Comparison of ENCODE assay signal across 10 mouse cellular contexts in the genomic region with DNA sequence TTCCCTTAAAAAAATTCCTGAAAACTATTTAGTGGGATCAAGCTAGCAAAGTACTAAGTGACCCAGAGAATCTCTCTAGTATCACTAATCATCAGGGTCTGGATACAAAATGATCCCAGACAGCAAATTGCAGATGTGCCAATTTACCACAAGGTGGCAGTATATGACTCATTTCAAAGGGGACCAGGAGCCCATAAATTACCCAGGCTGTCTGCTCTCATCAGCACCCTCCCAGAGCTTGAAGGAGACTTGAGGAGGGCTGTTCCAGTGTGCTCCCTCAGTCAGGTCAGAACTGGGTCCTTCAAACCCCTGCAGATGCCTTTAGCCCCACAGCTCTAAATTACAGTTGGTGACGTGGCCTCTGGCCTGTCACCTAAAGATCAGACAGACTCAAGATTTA.
DNase-seq lines count a peak whose midpoint lies in the region; ATAC-seq and TF ChIP-seq lines count a peak whose summit lies in the region.
"Had no signal": no experiment of that assay in that cellular context is flagged by ENCODE, and none has a peak within 500 bp of the region (broad histone marks: within the 10 kb centered on the region; RNA-seq: fewer than 3 reads in every experiment).

No protein-coding gene starts in this region.

- no peaks in the 10 kb centered on the region for H3K9me3 ChIP-seq in heart, embryonic 12.5 days (replicated peaks)
- H3K9me3 ChIP-seq in ES-Bruce4 (replicated peaks; ENCODE audit: control insufficient read depth, insufficient read depth, low read length, poor library complexity, severe bottlenecking): no peaks in the 10 kb centered on the region
- no peaks in the 10 kb centered on the region for H3K9me3 ChIP-seq in midbrain, embryonic 10.5 days (replicated peaks)
- H3K9me3 ChIP-seq: embryonic facial prominence, embryonic 13.5 days had no signal

- H3K4me1 ChIP-seq in heart, embryonic 12.5 days (replicated peaks): no peaks in the 10 kb centered on the region
- no peaks in the 10 kb centered on the region for H3K4me1 ChIP-seq in ES-Bruce4 (ENCODE audit: control insufficient read depth, insufficient read depth, low read length)
- peaks cover 35% of the 10 kb centered on the region for H3K4me1 ChIP-seq in midbrain, embryonic 10.5 days

- no peak for TF ChIP-seq EP300 in ES-Bruce4 (IDR thresholded peaks at IDR 0.05; ENCODE audit: insufficient read depth, low read depth, low read length)

- H3K36me3 ChIP-seq in heart, embryonic 12.5 days: peaks cover 4% of the 10 kb centered on the region; the same call in 1 of the 2 replicates
- peaks cover 10% of the 10 kb centered on the region; the same call in 1 of the 2 replicates for H3K36me3 ChIP-seq in ES-Bruce4 (ENCODE audit: control insufficient read depth, insufficient read depth, low read length, poor library complexity, severe bottlenecking)
- 0 out of 2 replicates have a peak, but pooled peaks cover 3% of the 10 kb centered on the region for H3K36me3 ChIP-seq in midbrain, embryonic 10.5 days

- WGBS in heart, embryonic 12.5 days: 62% methylated on average over 1 of the region's 1 CpGs
- WGBS in midbrain, embryonic 10.5 days: 50% methylated on average over 1 of the region's 1 CpGs

- ATAC-seq in heart, embryonic 12.5 days (ENCODE audit: insufficient number of reproducible peaks, low FRiP score): no peak
- ATAC-seq in granulocyte monocyte progenitor cell, adult 5-6 weeks (replicated peaks; ENCODE audit: poor library complexity, severe bottlenecking): peak; percentile 37

- no peak overlapping the region for H3K4me3 ChIP-seq in heart, embryonic 12.5 days
- no peak overlapping the region for H3K4me3 ChIP-seq in ES-Bruce4 (ENCODE audit: low read depth, low read length)
- H3K4me3 ChIP-seq in midbrain, embryonic 10.5 days: no peak overlapping the region
- H3K4me3 ChIP-seq: embryonic facial prominence, embryonic 13.5 days had no signal

- H3K27ac ChIP-seq in heart, embryonic 12.5 days (ENCODE audit: poor library complexity, severe bottlenecking): no peak overlapping the region
- no peak overlapping the region for H3K27ac ChIP-seq in ES-Bruce4 (ENCODE audit: insufficient read depth, low read length)
- no peak overlapping the region for H3K27ac ChIP-seq in midbrain, embryonic 10.5 days (replicated peaks)
- H3K27ac ChIP-seq: embryonic facial prominence, embryonic 13.5 days; macrophage had no signal

- no peak for TF ChIP-seq POLR2A in ES-Bruce4 (IDR thresholded peaks at IDR 0.05; ENCODE audit: insufficient read depth, low read length)

- H3K4me2 ChIP-seq in heart, embryonic 12.5 days: no peak overlapping the region
- H3K4me2 ChIP-seq: embryonic facial prominence, embryonic 13.5 days had no signal

- DNase-seq in heart, adult 18-20 months: peak; percentile 30 to 55
- peak; percentile 45 to 51 for DNase-seq in cerebellum, adult 18-20 months
- peak; percentile 60 for DNase-seq in kidney, postnatal 14 days
- DNase-seq in midbrain, embryonic 10.5 days (ENCODE audit: low spot score): peak; percentile 44
- DNase-seq in thymus, postnatal 14 days: peak; percentile 25

- no peak overlapping the region for H3K9ac ChIP-seq in heart, embryonic 12.5 days
- no peak overlapping the region for H3K9ac ChIP-seq in ES-Bruce4 (ENCODE audit: low read depth, poor library complexity, severe bottlenecking)
- H3K9ac ChIP-seq: embryonic facial prominence, embryonic 13.5 days had no signal

- H3K27me3 ChIP-seq in heart, embryonic 12.5 days (replicated peaks): no peaks in the 10 kb centered on the region
- H3K27me3 ChIP-seq in ES-Bruce4 (ENCODE audit: control insufficient read depth, insufficient read depth, low read length, poor library complexity, severe bottlenecking): no peaks in the 10 kb centered on the region
- H3K27me3 ChIP-seq in midbrain, embryonic 10.5 days (ENCODE audit: low read depth, poor library complexity, severe bottlenecking): no peaks in the 10 kb centered on the region
- H3K27me3 ChIP-seq: embryonic facial prominence, embryonic 13.5 days had no signal

- peak; percentile 42 for TF ChIP-seq CTCF in ES-Bruce4 (IDR thresholded peaks at IDR 0.05; ENCODE audit: low read depth, low read length)
